Mouse (Mus musculus): ENCODE data around the gene Slc22a28.
"Not testable (repeated sequence)": the region's sequence is repeated elsewhere in the genome, so short reads cannot be mapped to it uniquely, and the experiment has no call there.

The Slc22a28 gene

GRCm38 (mm10) chr19:8131881-8132280, at the start of gene Slc22a28:
Gene Slc22a28, minus strand, starts transcription at chr19:8131982.
- not testable (repeated sequence) for DNase-seq

GRCm38 (mm10) chr19:8148787-8149523, 17.2 kb upstream of the Slc22a28 start:
- DNase-seq = no peak

DNA sequence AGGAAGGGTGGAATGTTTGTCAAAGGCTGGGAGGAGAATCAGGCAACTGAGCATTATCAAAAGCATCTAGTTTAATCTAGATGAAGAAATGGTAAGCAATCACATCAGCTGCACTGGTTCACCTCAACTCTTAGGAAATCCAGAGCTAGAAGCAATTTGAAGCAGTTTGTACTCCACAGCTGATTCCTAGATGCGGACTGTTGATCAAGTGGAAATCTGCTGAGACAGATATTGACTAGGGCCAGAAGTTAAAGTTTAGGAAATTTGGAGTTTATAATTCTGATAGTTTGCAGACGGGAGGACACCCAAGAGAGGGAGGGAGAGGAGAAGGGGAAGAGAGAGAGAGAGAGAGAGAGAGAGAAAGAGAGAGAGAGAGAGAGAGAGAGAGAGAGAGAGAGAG, 10.9 kb upstream of the Slc22a28 start:
- not testable (repeated sequence) for DNase-seq

GRCm38 (mm10) chr19:8134127-8134841, 2.5 kb upstream of the Slc22a28 start:
- not testable (repeated sequence) for DNase-seq

- peak; percentile 60 for DNase-seq
Measured at GRCm38 (mm10) chr19:8019904-8020349, 111.9 kb downstream of the Slc22a28 start.

DNA sequence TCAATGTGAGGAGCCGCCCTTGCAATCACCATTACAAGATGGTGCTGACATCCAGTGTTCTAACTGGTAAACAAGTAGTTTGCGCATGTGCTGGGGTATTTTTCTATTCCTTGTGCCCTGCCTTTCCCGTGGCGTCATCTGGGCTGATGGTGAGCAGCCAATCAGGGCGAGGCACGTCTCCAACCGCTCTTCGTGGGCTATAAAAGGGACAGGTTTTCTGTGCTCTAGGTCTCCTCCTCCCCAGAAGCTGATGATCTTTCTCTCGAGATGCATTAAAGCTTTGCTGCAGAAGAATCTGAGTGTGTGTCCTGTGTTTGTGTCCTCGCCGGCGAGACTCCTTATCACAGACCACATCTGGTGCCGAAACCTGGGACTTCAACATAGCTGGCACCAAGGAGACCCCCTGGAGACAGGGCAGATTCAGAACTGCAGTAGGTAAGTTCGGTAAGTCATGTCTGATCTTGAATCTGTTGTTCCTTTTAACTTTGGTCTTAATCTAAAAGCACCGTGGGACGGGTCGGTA, 112.4 kb downstream of the Slc22a28 start:
- DNase-seq = peak; percentile 28

DNA sequence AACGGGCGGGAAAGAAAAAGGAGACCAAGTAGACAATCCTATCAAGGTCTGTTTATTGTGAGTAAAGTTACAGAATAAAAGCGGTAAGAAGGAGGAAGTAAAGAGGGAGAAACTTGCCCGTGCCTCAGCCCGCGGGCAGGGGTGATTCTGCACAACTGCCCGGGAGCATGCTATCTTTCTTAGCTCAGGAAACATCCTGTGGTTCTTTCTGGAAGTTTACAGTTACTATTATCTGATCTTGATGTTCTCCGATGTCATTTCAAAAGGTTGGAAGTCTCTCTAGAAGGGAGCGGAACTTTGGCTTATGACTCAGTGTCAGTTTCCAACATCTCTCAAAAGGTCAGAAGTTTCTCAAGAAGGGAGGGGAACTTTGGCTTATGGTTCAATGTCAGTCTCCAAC, 113.2 kb downstream of the Slc22a28 start:
- peak; percentile 13 for DNase-seq

Data from lung, postnatal 36 days (tissue).